Mouse (Mus musculus) WW6 (cell line): ENCODE measurements at regions not wholly inside any gene's neighbourhood (a gene's known extent, or its start where the extent isn't known, plus 50 kb on each side); places are given as distances from the start of the nearest gene placed in this dataset.

Experiments
- DNase-seq: peaks from one replicate; pipeline ENCODE4 v3.0.0-alpha.2; 2013; ENCODE audit warnings: low read depth, low spot score

DNA sequence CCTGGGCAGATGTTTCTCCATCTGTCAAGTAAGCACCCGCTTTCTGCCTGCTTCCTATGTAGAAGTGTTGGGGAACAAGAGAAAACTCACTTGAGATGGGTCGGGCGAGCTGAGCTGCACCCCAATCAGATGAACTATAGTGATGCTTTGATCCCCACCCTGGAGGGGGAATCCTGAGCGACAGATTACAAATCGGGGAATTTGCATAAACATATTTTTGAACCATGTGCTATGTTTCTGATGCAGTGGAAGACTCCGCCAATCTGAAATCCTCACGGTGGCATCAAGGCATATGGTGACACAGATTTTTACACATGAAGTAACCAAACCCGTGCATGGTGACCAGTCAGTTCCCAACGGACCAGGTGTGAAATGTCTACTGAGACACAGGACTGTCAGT lies 231.4 kb upstream of the Chd6 start:
- DNase-seq: no peak

- no peak for DNase-seq
These were observed 230.6 kb upstream of the Chd6 start for GRCm38 (mm10) chr2:161339327-161340001.

DNA sequence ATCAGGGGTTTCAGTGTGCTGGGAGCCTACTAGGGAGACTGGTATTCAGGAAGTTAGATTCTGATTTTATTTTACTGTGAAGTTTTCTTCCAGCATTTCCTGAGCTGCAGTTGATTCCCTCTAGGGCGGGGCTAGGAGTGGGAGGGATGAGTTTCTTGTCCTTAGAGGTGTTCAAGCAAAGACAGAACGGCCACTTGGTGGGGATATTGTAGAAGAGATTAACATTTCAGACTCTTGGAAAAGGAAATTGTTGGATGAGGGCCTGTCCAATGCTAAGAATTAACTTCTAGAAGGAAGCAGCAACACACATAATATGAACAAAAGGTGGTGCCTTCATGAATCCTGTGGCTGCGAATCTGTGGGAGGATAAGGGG lies 230.1 kb upstream of the Chd6 start:
- no peak for DNase-seq

DNA sequence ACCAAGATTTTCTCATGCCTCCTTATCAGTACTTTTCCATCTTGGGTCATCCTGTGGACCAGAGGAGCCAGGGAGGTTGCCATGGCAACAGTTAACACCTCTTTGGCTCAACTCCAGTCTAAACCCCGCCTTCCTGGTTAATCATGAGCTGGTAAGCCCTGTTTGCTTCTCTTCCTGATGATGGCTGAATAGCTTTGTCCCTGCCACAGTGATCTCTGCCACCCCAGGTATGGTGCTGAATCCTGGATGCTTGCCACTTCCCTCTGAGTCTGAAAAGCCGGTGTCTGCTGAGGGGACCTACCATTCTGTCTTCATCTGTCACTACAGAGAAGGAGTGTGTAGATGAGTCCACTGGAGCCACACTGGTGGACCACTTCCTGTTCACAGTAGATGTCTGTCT lies 223.8 kb upstream of the Chd6 start:
- no peak for DNase-seq

DNA sequence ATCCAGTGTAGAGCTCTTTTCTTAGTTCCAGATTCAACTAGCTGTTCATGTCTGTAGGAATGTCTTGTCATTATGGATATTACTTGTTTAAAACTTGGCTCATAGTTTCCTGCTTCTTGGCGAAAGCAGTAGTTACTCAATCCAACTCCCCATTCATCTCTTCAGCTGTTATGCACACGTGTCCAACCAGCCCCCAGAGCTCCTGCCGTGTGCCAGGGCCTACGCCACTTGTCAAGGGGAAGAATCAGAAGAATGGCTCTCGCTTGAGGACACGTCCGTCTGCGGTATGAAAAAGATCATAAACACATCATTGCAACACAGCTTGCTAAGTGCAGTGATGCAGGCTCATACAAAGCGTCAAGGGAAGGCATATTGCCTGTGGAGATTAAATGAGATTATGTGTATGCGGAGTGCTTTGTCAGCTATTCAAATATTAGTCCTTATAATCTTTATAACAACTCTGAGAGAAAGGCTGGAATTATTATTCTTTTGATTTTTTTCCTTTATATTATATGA lies 223.0 kb upstream of the Chd6 start:
- DNase-seq: no peak

DNA sequence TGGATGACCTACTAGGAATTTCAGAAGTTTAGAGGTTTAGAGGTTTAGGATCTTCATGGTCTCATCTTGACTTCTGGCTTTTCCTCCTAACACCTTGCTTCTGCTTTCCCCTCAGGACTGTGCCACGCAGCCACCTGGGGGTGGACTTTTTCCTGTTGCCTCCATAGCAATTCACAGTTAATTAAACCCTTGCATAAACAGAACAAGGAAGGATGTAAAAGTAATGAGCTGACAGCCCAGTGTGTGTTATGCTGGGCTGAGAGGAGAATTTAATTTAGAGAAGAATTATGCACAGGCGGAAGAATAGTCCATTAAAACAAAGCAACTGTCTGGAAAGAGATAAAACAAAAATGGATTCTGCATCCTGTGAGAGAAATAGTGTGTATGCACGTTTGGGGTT lies 193.9 kb upstream of the Chd6 start:
- no peak for DNase-seq

GRCm38 (mm10) chr2:161268861-161269413 lies 160.1 kb upstream of the Chd6 start:
- no peak for DNase-seq

GRCm38 (mm10) chr2:161266476-161266875 lies 157.6 kb upstream of the Chd6 start:
- no peak for DNase-seq

- no peak for DNase-seq
These were observed 156.3 kb upstream of the Chd6 start for GRCm38 (mm10) chr2:161265211-161265610.

DNA sequence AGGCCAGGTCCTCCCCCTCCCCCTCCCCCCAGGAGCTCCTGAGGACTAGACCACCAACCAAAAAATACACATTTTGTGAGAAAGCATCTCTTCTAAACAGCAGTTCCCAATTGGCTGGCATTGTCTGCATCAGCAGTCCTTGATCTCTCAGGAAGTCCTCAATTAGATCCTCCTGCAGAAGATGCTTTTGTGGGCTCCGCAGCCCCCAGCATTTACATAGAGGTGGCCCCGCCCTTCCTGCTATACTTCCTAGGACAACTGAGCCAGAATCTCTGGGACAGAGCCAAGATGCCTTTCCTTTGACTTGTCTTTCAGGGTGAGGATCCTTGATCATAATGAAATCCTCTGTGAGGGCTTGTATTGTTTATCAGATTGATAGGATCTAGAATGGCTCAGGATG lies 143.9 kb upstream of the Chd6 start:
- no peak for DNase-seq

DNA sequence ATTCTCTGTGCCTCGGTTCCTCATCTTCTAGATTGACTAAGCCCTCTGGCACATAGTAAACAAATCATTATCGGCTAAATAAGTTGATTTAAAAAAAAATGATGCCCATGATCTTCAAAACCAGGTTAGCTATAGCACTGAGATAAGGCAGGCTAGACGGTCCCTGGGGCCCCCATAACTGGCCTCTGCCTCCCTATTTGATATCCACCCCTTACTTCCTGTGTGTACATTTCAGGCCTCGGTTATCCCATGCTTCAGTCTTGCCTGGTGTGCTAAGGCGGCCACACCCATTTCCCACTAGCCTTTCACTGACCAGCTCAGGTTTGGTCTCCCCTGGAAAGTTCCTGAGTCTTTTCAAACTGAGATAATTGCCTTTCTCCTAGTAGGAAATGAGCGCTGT lies 132.8 kb upstream of the Chd6 start:
- DNase-seq: no peak

GRCm38 (mm10) chr2:161237280-161237819 lies 128.5 kb upstream of the Chd6 start:
- DNase-seq: no peak

DNA sequence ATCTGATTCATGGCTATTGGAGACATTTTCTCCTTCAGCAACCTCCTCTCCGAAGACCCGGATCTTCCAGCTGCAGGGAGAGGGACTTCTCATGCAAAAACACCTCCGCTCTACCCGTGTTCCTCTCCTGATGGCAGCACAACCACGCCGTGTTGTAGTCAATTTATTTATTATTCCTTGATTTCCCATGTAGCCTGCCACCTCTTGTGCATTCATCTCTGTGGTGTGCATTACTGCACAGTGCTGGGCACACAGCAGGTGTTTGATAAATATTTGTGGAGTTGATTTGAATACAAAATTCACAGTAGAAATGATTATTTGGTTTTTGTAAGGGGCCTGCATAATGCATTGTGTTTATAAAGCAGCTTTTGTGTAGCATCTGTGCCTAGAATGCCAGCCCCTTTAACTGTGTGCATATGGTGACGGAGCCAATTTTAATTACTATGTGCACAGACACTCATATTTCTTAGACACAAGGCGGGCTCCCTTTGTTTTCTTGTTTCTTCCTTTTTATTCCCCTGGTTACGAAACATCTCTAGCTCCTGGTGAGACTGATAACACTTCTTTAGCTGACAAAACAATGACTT lies 124.4 kb upstream of the Chd6 start:
- DNase-seq: no peak

GRCm38 (mm10) chr2:161231405-161231804 lies 122.5 kb upstream of the Chd6 start:
- no peak for DNase-seq

- no peak for DNase-seq
These were observed 106.9 kb upstream of the Chd6 start for GRCm38 (mm10) chr2:161215736-161216135.

DNA sequence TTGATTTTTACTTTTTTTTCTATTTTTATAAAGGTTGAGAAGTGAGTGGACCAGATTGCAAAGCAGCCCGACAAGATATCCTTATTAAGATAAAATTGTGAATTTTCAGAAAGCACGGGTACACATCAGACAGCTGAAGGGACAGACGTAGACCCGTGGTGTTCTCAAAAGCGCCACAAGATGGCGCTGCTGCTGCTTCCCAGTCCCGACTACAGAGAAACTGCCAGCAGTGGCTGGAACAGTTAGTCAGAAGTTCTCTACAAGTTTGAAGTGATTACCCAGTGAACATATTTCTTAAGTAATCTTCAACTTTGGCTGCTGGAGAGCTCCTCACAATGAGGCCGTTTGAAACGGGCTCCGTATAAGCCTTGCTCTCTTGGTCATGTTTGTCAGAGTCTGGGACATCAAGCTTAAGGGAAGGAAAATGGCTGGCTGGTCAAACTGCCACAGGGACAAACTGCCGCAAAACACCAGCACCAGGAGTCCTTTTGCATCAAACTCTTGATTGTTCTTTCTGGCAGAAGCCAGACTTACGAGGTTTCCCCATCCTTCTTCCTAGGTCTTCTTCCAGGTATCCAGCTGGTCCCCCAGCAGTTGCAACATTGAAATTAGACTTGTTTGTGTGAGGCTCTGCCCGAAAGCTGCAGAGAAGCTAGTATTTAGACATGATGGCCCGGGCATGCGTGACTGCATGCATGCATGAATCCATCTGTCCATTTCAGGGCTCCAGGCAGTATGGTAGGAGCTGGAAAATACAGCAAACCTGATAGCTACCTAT lies 106.0 kb upstream of the Chd6 start:
- DNase-seq: peak; percentile 24

DNA sequence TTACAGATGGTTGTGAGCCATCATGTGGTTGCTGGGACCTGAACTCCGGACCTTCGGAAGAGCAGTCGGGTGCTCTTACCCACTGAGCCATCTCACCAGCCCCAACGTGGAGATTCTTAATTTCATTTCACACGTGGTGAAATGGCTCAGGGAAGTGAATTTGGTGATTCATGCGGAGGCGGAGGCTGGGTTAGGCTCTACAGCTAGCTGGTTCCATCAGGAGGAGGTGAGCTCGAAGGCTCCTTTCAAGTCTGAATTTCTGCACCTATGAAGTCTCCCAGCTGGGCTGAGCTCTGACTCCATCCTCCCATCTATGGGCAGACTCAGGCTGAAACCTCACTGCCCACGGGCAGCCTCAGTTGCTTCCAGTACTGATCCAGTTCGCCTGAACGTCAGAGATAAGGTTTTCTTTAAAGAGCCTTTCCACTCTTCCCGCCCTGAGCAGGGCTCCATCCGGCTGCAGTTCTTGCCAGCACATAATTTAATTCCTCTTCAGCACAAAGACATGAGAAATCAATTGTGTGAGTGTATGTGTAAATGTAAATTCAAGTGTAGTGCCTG lies 103.5 kb upstream of the Chd6 start:
- no peak for DNase-seq

DNA sequence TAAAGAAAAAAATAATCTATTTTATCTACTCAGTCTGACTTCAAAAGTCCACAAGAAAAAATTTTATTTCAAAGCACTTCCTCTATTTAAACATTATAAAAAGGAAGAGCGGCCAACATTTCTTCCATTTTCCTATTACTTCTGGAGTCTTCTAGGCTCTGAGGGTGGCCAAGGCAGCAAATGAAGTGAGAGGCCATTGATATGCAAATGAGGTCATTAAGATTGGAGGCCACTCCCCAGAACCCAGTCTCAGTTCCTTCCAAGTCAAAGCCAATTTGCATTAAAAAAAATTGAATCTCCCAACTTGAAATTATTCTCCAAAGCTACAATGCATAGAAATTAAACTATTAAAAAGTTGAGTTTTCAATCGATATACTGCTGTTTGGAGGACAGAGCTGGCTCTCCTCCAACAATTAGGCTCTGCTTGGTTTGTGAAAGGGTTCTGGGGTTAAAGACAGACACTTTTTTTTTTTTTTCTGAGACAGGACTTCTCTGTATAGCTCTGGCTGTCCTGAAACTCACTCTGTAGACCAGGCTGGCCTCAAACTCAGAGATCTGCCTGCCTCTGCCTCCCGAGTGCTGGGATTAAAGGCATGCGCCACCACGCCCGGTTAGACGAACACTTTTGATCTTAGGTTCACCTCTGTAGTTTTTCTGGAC lies 88.0 kb upstream of the Chd6 start:
- DNase-seq: no peak

DNA sequence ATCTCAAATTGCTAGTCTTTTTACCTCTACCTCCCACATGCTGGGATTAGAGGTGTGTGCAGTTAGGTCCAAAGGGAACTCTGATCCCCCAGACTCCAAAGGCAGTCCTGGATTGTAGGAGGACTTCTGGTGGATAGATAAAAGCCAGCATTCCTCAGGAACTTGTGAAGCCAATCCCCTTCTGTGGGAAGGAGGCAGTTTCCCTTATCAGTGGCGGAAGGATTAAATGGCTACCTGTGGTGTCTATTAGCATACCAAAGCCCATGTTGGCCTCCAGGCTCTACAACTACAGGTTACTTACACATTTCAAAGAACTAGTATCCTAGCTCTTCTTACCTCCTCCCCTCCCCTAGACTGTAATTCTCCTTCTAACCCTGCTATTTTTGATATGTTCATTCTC lies 78.6 kb upstream of the Chd6 start:
- DNase-seq: peak; percentile 66

- DNase-seq: no peak
These were observed 76.2 kb upstream of the Chd6 start for GRCm38 (mm10) chr2:161185122-161185521.

- peak; percentile 70 for DNase-seq
These were observed 68.6 kb upstream of the Chd6 start for GRCm38 (mm10) chr2:161177355-161178021.
